Mouse (Mus musculus) testis, adult 2 months (tissue): ENCODE data around the gene 4930426L09Rik.

Experiments used
- CTCF ChIP-seq: fragments of 200-500 bp; IDR thresholded peaks from 2 replicates; pipeline ENCODE4 v1.5.1; 2012; ENCODE audit warnings: low read depth, mild to moderate bottlenecking, inconsistent platforms, low read length, moderate library complexity; ENCODE audit not compliant: control insufficient read depth, insufficient read depth, insufficient replicate concordance
- POLR2A ChIP-seq: fragments of 200-500 bp; IDR thresholded peaks from 2 replicates; pipeline ENCODE4 v1.6.1; 2012; ENCODE audit warnings: low read depth, mild to moderate bottlenecking, inconsistent platforms, low read length, moderate library complexity; ENCODE audit not compliant: control insufficient read depth

DNA sequence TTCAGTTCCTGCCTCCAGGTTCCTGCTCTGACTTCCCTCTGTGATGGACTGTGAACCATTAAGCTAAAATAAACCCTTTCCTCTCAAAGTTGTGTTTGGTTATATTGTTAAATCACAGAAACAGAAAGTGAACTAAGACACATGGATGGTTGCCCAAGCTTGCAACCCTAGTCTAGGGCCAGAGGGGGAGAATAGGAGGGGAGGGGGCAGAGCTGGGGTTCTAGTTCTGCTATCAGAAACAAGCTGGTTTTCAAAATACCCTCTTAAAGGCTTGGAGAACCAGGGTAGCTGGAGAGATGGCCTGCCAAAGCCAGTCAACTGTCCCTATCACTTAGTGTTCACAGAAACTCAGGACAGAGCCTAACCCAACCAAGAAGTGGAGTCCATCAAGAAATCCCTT lies 14.6 kb upstream of the 4930426L09Rik start:
- no peak for TF ChIP-seq POLR2A
- no peak for TF ChIP-seq CTCF
